Mouse (Mus musculus) kidney, postnatal 4 days (tissue): Measurements from ENCODE around the gene Atl3.

Experiments
- DNase-seq, 2 experiments: peaks; one replicate each; pipeline ENCODE4 v3.0.0; 2021; ENCODE audit warnings: mixed read lengths in 2 of 2

Atl3 gene

GRCm38 (mm10) chr19:7500701-7501100 lies 6.9 kb downstream of the Atl3 start:
- DNase-seq = no peak

- no peak for DNase-seq
Observed at GRCm38 (mm10) chr19:7502432-7502831, 8.6 kb downstream of the Atl3 start.

GRCm38 (mm10) chr19:7506321-7506720 lies 12.5 kb downstream of the Atl3 start:
- DNase-seq = no peak

- peak in 1 of 2 experiments; percentile 21 for DNase-seq
Observed at GRCm38 (mm10) chr19:7508026-7508425, 14.2 kb downstream of the Atl3 start.

- no peak for DNase-seq
Observed at GRCm38 (mm10) chr19:7516437-7516836, 22.6 kb downstream of the Atl3 start.

- no peak for DNase-seq
Observed at GRCm38 (mm10) chr19:7521619-7522018, 27.8 kb downstream of the Atl3 start.

GRCm38 (mm10) chr19:7522856-7523255 lies 29.0 kb downstream of the Atl3 start:
- DNase-seq = no peak

- peak; percentile 11 to 16 for DNase-seq
Observed at GRCm38 (mm10) chr19:7523292-7523691, 29.5 kb downstream of the Atl3 start.

GRCm38 (mm10) chr19:7523781-7524180 lies 29.9 kb downstream of the Atl3 start:
- no peak for DNase-seq

- no peak for DNase-seq
Observed at GRCm38 (mm10) chr19:7524879-7525278, 31.0 kb downstream of the Atl3 start.

- peak; percentile 74 to 78 for DNase-seq
Observed at GRCm38 (mm10) chr19:7528639-7529428, 35.0 kb downstream of the Atl3 start.

GRCm38 (mm10) chr19:7531906-7532305 lies 38.1 kb downstream of the Atl3 start:
- no peak for DNase-seq

- DNase-seq = no peak
Observed at GRCm38 (mm10) chr19:7533891-7534290, 40.1 kb downstream of the Atl3 start.

- no peak for DNase-seq
Observed at GRCm38 (mm10) chr19:7548924-7549323, 55.1 kb downstream of the Atl3 start.

GRCm38 (mm10) chr19:7551550-7552300 lies 57.9 kb downstream of the Atl3 start:
- DNase-seq = no peak

GRCm38 (mm10) chr19:7552301-7552673 lies 58.4 kb downstream of the Atl3 start:
- DNase-seq = no peak

- DNase-seq = no peak
Observed at GRCm38 (mm10) chr19:7553441-7553840, 59.6 kb downstream of the Atl3 start.

- no peak for DNase-seq
Observed at GRCm38 (mm10) chr19:7554881-7555280, 61.0 kb downstream of the Atl3 start.

- DNase-seq = no peak
Observed at GRCm38 (mm10) chr19:7556641-7557040, 62.8 kb downstream of the Atl3 start.

- peak; percentile 70 to 83 for DNase-seq
Observed at GRCm38 (mm10) chr19:7557328-7557822, 63.5 kb downstream of the Atl3 start, which contains the start of gene Pla2g16. TSS of gene Pla2g16 (plus strand) at chr19:7557459.

- no peak for DNase-seq
Observed at GRCm38 (mm10) chr19:7557844-7558243, 64.0 kb downstream of the Atl3 start.

GRCm38 (mm10) chr19:7558675-7559074 lies 64.8 kb downstream of the Atl3 start:
- DNase-seq = no peak

GRCm38 (mm10) chr19:7559986-7560385 lies 66.1 kb downstream of the Atl3 start:
- DNase-seq = no peak

- no peak for DNase-seq
Observed at GRCm38 (mm10) chr19:7561456-7561855, 67.6 kb downstream of the Atl3 start.
